Mouse (Mus musculus) ES-E14 (cell line): ENCODE measurements around the gene Slc15a1. TPM values are rescaled to one million over a fixed set of nuclear protein-coding genes. Genes with fewer than 3 reads are reported as not detected.

Experiments used
- DNase-seq: peaks from one replicate; pipeline ENCODE4 v3.0.0-alpha.2; 2013; ENCODE audit warnings: low read depth, low spot score
- H3K27ac ChIP-seq: 2 replicates; pipeline ENCODE4 v1.5.1; 2012; ENCODE audit warnings: low read depth, mild to moderate bottlenecking, low read length, moderate library complexity, mixed read lengths; ENCODE audit not compliant: poor library complexity, insufficient read depth, severe bottlenecking
- H3K36me3 ChIP-seq: 2 replicates; pipeline ENCODE4 v1.6.1; 2012; ENCODE audit warnings: mild to moderate bottlenecking, low read length, moderate library complexity, mixed read lengths; ENCODE audit not compliant: control insufficient read depth, poor library complexity, insufficient read depth, severe bottlenecking
- H3K4me1 ChIP-seq, 2 experiments: fragments of 150-350 bp in 1 of 2; sonication (generic) in 1 of 2; 2 replicates each; pipeline ENCODE4 v1.6.1; 2012; ENCODE audit warnings: low read length in 2 of 2, mild to moderate bottlenecking in 1 of 2, mixed read lengths in 1 of 2; ENCODE audit not compliant: control insufficient read depth in 2 of 2, insufficient read depth in 2 of 2, poor library complexity in 1 of 2
- H3K4me3 ChIP-seq, 2 experiments: fragments of 150-350 bp in 1 of 2; sonication (generic) in 1 of 2; 2 replicates each; pipeline ENCODE4 v1.5.1; 2012; ENCODE audit warnings: low read length in 2 of 2, low read depth in 1 of 2, mild to moderate bottlenecking in 1 of 2, mixed read lengths in 1 of 2; ENCODE audit not compliant: insufficient read depth in 1 of 2, poor library complexity in 1 of 2, severe bottlenecking in 1 of 2
- H3K9ac ChIP-seq: 2 replicates; pipeline ENCODE4 v1.6.1; 2012; ENCODE audit warnings: low read depth, mild to moderate bottlenecking, low read length, mixed read lengths; ENCODE audit not compliant: poor library complexity, insufficient read depth, severe bottlenecking
- H3K9me3 ChIP-seq: fragments of 150-350 bp; sonication (generic); 2 replicates; pipeline ENCODE4 v1.6.1; 2012; ENCODE audit warnings: low read depth, mild to moderate bottlenecking, low read length; ENCODE audit not compliant: control insufficient read depth, insufficient read depth
- CHD2 ChIP-seq: IDR thresholded peaks from 2 replicates; pipeline ENCODE4 v1.6.1; 2014; ENCODE audit warnings: mild to moderate bottlenecking, low read depth, low read length, inconsistent platforms
- HCFC1 ChIP-seq: IDR thresholded peaks from 2 replicates; pipeline ENCODE4 v1.6.1; 2012; ENCODE audit warnings: low read length, inconsistent platforms, borderline replicate concordance; ENCODE audit not compliant: insufficient read depth
- MAFK ChIP-seq: IDR thresholded peaks from 2 replicates; pipeline ENCODE4 v1.6.1; 2014; ENCODE audit warnings: mild to moderate bottlenecking, low read depth, low read length, inconsistent platforms; ENCODE audit not compliant: insufficient read depth
- ZC3H11A ChIP-seq: IDR thresholded peaks from 2 replicates; pipeline ENCODE4 v1.6.1; 2012; ENCODE audit warnings: low read depth, mild to moderate bottlenecking, inconsistent platforms, low read length, borderline replicate concordance
- ZNF384 ChIP-seq: IDR thresholded peaks from 2 replicates; pipeline ENCODE4 v1.6.1; 2012; ENCODE audit warnings: low read depth, low read length, inconsistent platforms
- in situ Hi-C, 2 experiments: fragments of 600-800 bp; cut with MboI; formaldehyde crosslinking; loops; one replicate each; pipeline ENCODE4 v1.15.1; 2025; ENCODE audit warnings: low sequenced_read_pairs in 2 of 2, inconsistent platforms in 1 of 2; ENCODE audit not compliant: unreplicated experiment in 2 of 2
- total RNA-seq: library from RNA; depleted of rRNA; stranded (reverse); fragments of 300-350 nt; gene quantifications from 2 replicates; pipeline ENCODE4 v1.2.3, GENCODE M21; 2012

The Slc15a1 gene
- total RNA-seq, 1 experiment, result 4.6 TPM

DNA sequence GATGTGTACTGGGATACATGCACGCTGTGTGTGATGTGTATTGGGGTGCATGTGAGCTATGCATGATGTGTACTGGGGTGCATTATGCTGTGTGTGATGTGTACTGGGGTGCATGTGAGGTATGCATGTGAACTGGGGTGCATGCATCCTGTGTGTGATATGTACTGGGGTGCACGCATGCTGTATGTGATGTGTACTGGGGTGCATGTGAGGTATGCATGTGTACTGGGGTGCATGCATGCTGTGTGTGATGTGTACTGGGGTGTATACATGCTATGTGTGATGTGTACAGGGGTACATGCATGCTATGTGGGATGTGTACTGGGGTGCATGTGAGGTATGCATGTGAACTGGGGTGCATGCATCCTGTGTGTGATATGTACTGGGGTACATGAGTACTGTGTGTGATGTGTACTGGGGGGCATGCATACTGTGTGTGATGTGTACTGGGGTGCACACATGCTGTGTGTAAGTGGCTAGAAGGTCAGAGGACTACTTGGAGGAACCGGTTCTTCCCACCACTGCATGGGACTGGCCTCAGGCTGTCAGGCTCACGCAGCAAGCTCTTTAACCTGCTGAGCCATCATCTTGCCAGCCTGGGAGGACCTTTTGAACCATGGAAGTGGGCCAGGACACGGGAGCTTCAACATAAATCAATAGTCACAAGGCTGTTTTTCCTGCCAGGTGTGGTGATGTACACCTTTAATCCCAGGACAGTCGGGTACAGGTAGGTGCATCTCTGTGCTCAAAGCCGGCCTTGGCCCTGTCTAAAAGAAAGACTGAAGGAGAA is 79.9 kb downstream of the Slc15a1 start:
- Histone ChIP-seq H3K27ac (no peak overlapping the region), H3K9me3 (no peaks in the 10 kb centered on the region), H3K36me3 (no peaks in the 10 kb centered on the region), H3K4me1 (peaks cover 0 to 8% of the 10 kb centered on the region in 2 experiments; a peak in 2 of 4 replicates), H3K9ac (no peak overlapping the region), H3K4me3 (no peak overlapping the region)
- in situ Hi-C loops, result loop anchor here (25.0 kb wide), 2 partner anchors 163 to 463 kb away; no protein-coding TSS in a partner anchor
- DNase-seq, result no peak
- TF ChIP-seq CHD2, result no peak
- TF ChIP-seq ZC3H11A, result no peak
- no peak for TF ChIP-seq MAFK
- TF ChIP-seq ZNF384, result no peak
- TF ChIP-seq HCFC1, result no peak

DNA sequence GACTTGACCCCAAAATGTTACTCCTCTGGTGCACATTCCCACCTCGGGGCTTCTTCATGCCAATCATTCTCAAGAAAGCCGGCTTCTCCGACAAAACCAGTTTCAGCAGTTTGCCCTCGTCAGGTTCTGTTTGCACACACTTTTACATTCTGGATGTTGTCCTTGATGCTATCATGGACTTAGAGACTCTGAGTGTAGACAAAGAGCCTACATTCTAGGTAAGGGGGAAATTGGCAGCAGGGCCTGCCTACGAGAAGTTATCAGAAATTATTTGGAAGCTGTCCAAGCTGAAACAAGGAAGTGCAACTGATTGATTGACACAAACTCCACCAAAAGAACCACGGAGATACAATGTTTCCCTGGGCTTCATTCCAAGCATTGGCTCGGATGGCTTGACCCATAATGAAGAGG is 81.7 kb downstream of the Slc15a1 start:
- H3K27ac ChIP-seq, result no peak overlapping the region
- TF ChIP-seq HCFC1, result no peak
- no peak for TF ChIP-seq ZC3H11A
- TF ChIP-seq CHD2, result no peak
- no peak for TF ChIP-seq MAFK
- TF ChIP-seq ZNF384, result no peak
- H3K9ac ChIP-seq, result no peak overlapping the region
- H3K9me3 ChIP-seq, result no peaks in the 10 kb centered on the region
- peaks cover 0 to 7% of the 10 kb centered on the region in 2 experiments; a peak in 2 of 4 replicates for H3K4me1 ChIP-seq
- H3K36me3 ChIP-seq, result no peaks in the 10 kb centered on the region
- no peak for DNase-seq
- no peak overlapping the region for H3K4me3 ChIP-seq
- in situ Hi-C loops, result no loop called here

DNA sequence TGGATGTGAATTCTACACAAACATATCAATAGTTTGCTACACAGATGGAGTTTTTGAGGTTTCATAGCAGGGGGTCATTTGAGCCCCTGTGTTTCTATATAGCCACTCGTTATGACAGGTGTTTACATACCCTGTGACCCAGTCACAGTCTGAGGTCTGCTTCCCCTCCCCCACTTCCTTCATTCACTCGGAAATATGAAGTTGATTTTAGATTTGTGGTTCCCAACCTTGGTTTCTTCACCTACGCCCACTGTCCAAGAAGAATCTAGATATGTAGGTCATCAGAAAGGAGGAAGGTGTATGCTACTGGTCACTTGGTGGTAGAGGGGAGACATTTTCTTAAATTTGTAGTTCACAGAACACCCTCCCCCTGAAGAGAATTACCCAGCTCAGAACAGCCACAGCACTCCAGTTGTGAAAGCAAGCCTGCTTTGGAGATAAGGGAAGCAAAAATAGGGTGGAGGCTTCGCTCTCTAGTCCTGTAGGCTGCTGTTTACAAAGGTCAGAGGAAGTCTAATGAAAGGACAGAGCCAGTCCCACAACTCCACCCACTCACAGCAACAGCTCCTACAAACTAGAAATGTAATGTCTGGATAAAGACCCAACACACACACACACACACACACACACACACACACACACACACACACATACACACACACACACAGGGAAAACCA is 82.2 kb downstream of the Slc15a1 start:
- Histone ChIP-seq H3K9ac (no peak overlapping the region), H3K4me3 (no peak overlapping the region), H3K4me1 (peaks cover 0 to 4% of the 10 kb centered on the region in 2 experiments; a peak in 2 of 4 replicates), H3K27ac (no peak overlapping the region), H3K9me3 (no peaks in the 10 kb centered on the region), H3K36me3 (no peaks in the 10 kb centered on the region)
- TF ChIP-seq CHD2 (no peak), ZNF384 (no peak)
- in situ Hi-C loops, result no loop called here
- DNase-seq, result no peak

DNA sequence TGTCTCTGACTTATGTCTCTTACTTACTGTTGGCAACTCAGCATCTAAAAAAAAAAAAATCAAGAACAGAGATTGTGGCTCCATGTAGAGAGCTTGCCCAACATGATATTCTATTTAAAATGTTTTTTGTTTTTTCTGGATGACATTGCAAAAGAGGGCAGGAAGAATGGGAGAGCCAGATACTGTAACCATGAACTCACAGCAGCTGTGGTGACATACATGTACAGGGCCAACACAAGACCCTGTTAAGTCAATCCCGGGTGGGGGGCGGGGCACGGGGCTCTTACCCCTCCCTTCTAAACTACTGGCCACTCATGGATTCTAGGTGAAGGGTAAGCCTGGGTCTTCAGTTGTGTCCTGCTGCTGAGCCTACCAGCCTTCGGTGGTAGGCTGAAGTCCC is 83.1 kb downstream of the Slc15a1 start:
- H3K27ac ChIP-seq, result no peak overlapping the region
- DNase-seq, result no peak
- in situ Hi-C loops, result no loop called here
- no peaks in the 10 kb centered on the region for H3K9me3 ChIP-seq
- no peaks in the 10 kb centered on the region for H3K36me3 ChIP-seq
- no peak overlapping the region for H3K9ac ChIP-seq
- no peak overlapping the region for H3K4me3 ChIP-seq
- TF ChIP-seq HCFC1 (no peak), CHD2 (no peak), ZC3H11A (no peak), ZNF384 (no peak), MAFK (no peak)
- peaks cover 0 to 4% of the 10 kb centered on the region in 2 experiments; a peak in 2 of 4 replicates for H3K4me1 ChIP-seq
